Mouse (Mus musculus) liver, embryonic 15.5 days (tissue): ENCODE results near the gene Hnrnpll. TPM values are rescaled to one million over a fixed set of nuclear protein-coding genes. Genes with fewer than 3 reads are reported as not detected.
A peak's percentile ranks its signal among the peaks of the same experiment; 100 is the strongest.
"Not testable (repeated sequence)": the region's sequence is repeated elsewhere in the genome, so short reads cannot be mapped to it uniquely, and the experiment has no call there.

ENCODE experiments used
- ATAC-seq: fragments of 200-750 bp; cut with Nextera tagmentation; 2 replicates; pipeline ENCODE4 v1.8.0; 2017; ENCODE audit warnings: moderate number of reproducible peaks, mild to moderate bottlenecking, moderate library complexity; ENCODE audit not compliant: insufficient read depth
- H3K27ac ChIP-seq: fragments of 300-500 bp; sonication (generic); replicated peaks from 2 replicates; pipeline ENCODE4 v1.5.1; 2015; ENCODE audit warnings: mild to moderate bottlenecking, inconsistent platforms
- H3K27me3 ChIP-seq: fragments of 300-500 bp; sonication (generic); 2 replicates; pipeline ENCODE4 v1.6.1; 2015; ENCODE audit warnings: mild to moderate bottlenecking, inconsistent platforms
- H3K36me3 ChIP-seq: fragments of 300-500 bp; sonication (generic); replicated peaks from 2 replicates; pipeline ENCODE4 v1.6.1; 2015; ENCODE audit warnings: moderate library complexity, mild to moderate bottlenecking, inconsistent platforms
- H3K4me1 ChIP-seq: fragments of 300-500 bp; sonication (generic); replicated peaks from 2 replicates; pipeline ENCODE4 v1.6.1; 2015; ENCODE audit warnings: inconsistent platforms
- H3K4me2 ChIP-seq: fragments of 300-500 bp; sonication (generic); 2 replicates; pipeline ENCODE4 v1.6.1; 2015; ENCODE audit warnings: moderate library complexity, mild to moderate bottlenecking, inconsistent platforms
- H3K4me3 ChIP-seq: fragments of 300-500 bp; sonication (generic); replicated peaks from 2 replicates; pipeline ENCODE4 v1.5.1; 2015; ENCODE audit warnings: mild to moderate bottlenecking, inconsistent platforms
- H3K9ac ChIP-seq: fragments of 300-500 bp; sonication (generic); 2 replicates; pipeline ENCODE4 v1.6.1; 2015; ENCODE audit warnings: moderate library complexity, mild to moderate bottlenecking, inconsistent platforms
- H3K9me3 ChIP-seq: fragments of 300-500 bp; sonication (generic); replicated peaks from 2 replicates; pipeline ENCODE4 v1.6.1; 2016; ENCODE audit warnings: inconsistent platforms
- WGBS: fragments of 180-500 bp; shearing (Covaris S2); methylation state at CpG from one replicate; pipeline ENCODE4 v1.1.7; 2015; ENCODE audit warnings: mixed read lengths; ENCODE audit not compliant: insufficient replicate concordance; 5-methylcytosine and 5-hydroxymethylcytosine counted together
- polyA plus RNA-seq: library from polyadenylated mRNA; unstranded; fragments of >200 nt; fragmentation: Nextera tagmentation; extraction: Ambion mirVana; gene quantifications from 2 replicates; pipeline ENCODE4 v1.2.1, GENCODE M21; 2015

Gene Hnrnpll
- polyA plus RNA-seq, 1 experiment from 2014 or later = 21.8 TPM

GRCm38 (mm10) chr17:80018239-80018975 lies 43.7 kb downstream of the Hnrnpll start:
- WGBS = 42% methylated on average over 12 of the region's 12 CpGs
- no peaks in the 10 kb centered on the region for H3K27me3 ChIP-seq
- H3K4me2 ChIP-seq = peak overlapping the region; percentile 64
- no peak overlapping the region for H3K27ac ChIP-seq
- H3K36me3 ChIP-seq = no peaks in the 10 kb centered on the region
- H3K4me1 ChIP-seq = peaks cover 49% of the 10 kb centered on the region
- no peaks in the 10 kb centered on the region for H3K9me3 ChIP-seq
- no peak for ATAC-seq
- H3K4me3 ChIP-seq = no peak overlapping the region
- H3K9ac ChIP-seq = no peak overlapping the region

GRCm38 (mm10) chr17:80017389-80017788 lies 44.7 kb downstream of the Hnrnpll start:
- Histone ChIP-seq H3K9ac (no peak overlapping the region), H3K27me3 (no peaks in the 10 kb centered on the region), H3K9me3 (no peaks in the 10 kb centered on the region), H3K36me3 (no peaks in the 10 kb centered on the region), H3K4me1 (peaks cover 49% of the 10 kb centered on the region), H3K4me3 (no peak overlapping the region), H3K4me2 (peak overlapping the region; percentile 16), H3K27ac (no peak overlapping the region)
- 36% methylated on average over 12 of the region's 12 CpGs for WGBS
- ATAC-seq = no peak

- not testable (repeated sequence) for H3K4me3 ChIP-seq
Measured at GRCm38 (mm10) chr17:80016400-80016799, 45.7 kb downstream of the Hnrnpll start.

GRCm38 (mm10) chr17:80014361-80014809 lies 47.7 kb downstream of the Hnrnpll start:
- Histone ChIP-seq H3K36me3 (no peaks in the 10 kb centered on the region), H3K27me3 (peaks cover 3% of the 10 kb centered on the region; the same call in 1 of the 2 replicates), H3K4me1 (peaks cover 47% of the 10 kb centered on the region), H3K27ac (peak overlapping the region; percentile 60), H3K4me2 (peak overlapping the region; percentile 55), H3K9me3 (no peaks in the 10 kb centered on the region), H3K9ac (no peak overlapping the region), H3K4me3 (peak overlapping the region; percentile 15; the same call in 1 of the 2 replicates)
- ATAC-seq = peak; percentile 90
- 18% methylated on average over 8 of the region's 8 CpGs for WGBS

More at GRCm38 (mm10) chr17:80016400-80016799, 45.7 kb downstream of the Hnrnpll start:
- not testable (repeated sequence) for H3K9me3 ChIP-seq, H3K36me3 ChIP-seq, H3K27ac ChIP-seq, H3K4me2 ChIP-seq, ATAC-seq, H3K9ac ChIP-seq, H3K27me3 ChIP-seq
- H3K4me1 ChIP-seq = peaks cover 49% of the 10 kb centered on the region
- WGBS = 68% methylated on average over 4 of the region's 4 CpGs

- no peak for ATAC-seq
- no peak overlapping the region for H3K27ac ChIP-seq
- H3K9ac ChIP-seq = no peak overlapping the region
- H3K9me3 ChIP-seq = no peaks in the 10 kb centered on the region
- no peak overlapping the region for H3K4me3 ChIP-seq
- WGBS = 50% methylated on average over 15 of the region's 15 CpGs
- H3K36me3 ChIP-seq = no peaks in the 10 kb centered on the region
- peaks cover 3% of the 10 kb centered on the region; the same call in 1 of the 2 replicates for H3K27me3 ChIP-seq
- H3K4me2 ChIP-seq = no peak overlapping the region
- peaks cover 25% of the 10 kb centered on the region for H3K4me1 ChIP-seq
Measured at GRCm38 (mm10) chr17:80009926-80010325, 52.2 kb downstream of the Hnrnpll start.

GRCm38 (mm10) chr17:80008847-80009246 lies 53.3 kb downstream of the Hnrnpll start:
- H3K9ac ChIP-seq = no peak overlapping the region
- WGBS = 30% methylated on average over 5 of the region's 5 CpGs
- H3K4me1 ChIP-seq = peaks cover 17% of the 10 kb centered on the region
- H3K27ac ChIP-seq = no peak overlapping the region
- H3K36me3 ChIP-seq = no peaks in the 10 kb centered on the region
- H3K27me3 ChIP-seq = peaks cover 3% of the 10 kb centered on the region; the same call in 1 of the 2 replicates
- no peak overlapping the region for H3K4me2 ChIP-seq
- H3K4me3 ChIP-seq = no peak overlapping the region
- ATAC-seq = 0 out of 2 replicates have a peak, but pooled peaks have one; percentile 35
- no peaks in the 10 kb centered on the region for H3K9me3 ChIP-seq

- Histone ChIP-seq H3K9me3 (0 out of 2 replicates have a peak, but pooled peaks cover 2% of the 10 kb centered on the region), H3K4me3 (no peak overlapping the region), H3K36me3 (no peaks in the 10 kb centered on the region), H3K9ac (no peak overlapping the region), H3K27ac (no peak overlapping the region), H3K4me1 (peaks cover 12% of the 10 kb centered on the region), H3K27me3 (no peaks in the 10 kb centered on the region), H3K4me2 (peak overlapping the region; percentile 35)
- ATAC-seq = 0 out of 2 replicates have a peak, but pooled peaks have one; percentile 40
- WGBS = 20% methylated on average over 17 of the region's 17 CpGs
Measured at GRCm38 (mm10) chr17:80004345-80005239, 57.5 kb downstream of the Hnrnpll start.

- not testable (repeated sequence) for H3K27me3 ChIP-seq, H3K36me3 ChIP-seq, H3K9ac ChIP-seq, H3K9me3 ChIP-seq, H3K27ac ChIP-seq, H3K4me3 ChIP-seq, ATAC-seq
- 83% methylated on average over 3 of the region's 3 CpGs for WGBS
- peaks cover 10% of the 10 kb centered on the region for H3K4me1 ChIP-seq
- 0 out of 2 replicates have a peak overlapping the region, but pooled peaks have one; percentile 35 for H3K4me2 ChIP-seq
Measured at GRCm38 (mm10) chr17:80003851-80004250, 58.3 kb downstream of the Hnrnpll start.

GRCm38 (mm10) chr17:80002385-80002852 lies 59.7 kb downstream of the Hnrnpll start:
- ATAC-seq = no peak
- 58% methylated on average over 3 of the region's 3 CpGs for WGBS
- no peaks in the 10 kb centered on the region for H3K36me3 ChIP-seq
- no peak overlapping the region for H3K27ac ChIP-seq
- no peak overlapping the region for H3K4me2 ChIP-seq
- H3K9ac ChIP-seq = no peak overlapping the region
- H3K4me1 ChIP-seq = peaks cover 5% of the 10 kb centered on the region
- no peak overlapping the region for H3K4me3 ChIP-seq
- H3K27me3 ChIP-seq = no peaks in the 10 kb centered on the region
- 0 out of 2 replicates have a peak, but pooled peaks cover 2% of the 10 kb centered on the region for H3K9me3 ChIP-seq

GRCm38 (mm10) chr17:79999631-80000030 lies 62.5 kb downstream of the Hnrnpll start:
- Histone ChIP-seq H3K27ac (no peak overlapping the region), H3K4me2 (no peak overlapping the region), H3K4me3 (no peak overlapping the region), H3K9ac (no peak overlapping the region), H3K4me1 (no peaks in the 10 kb centered on the region; the same call in 1 of the 2 replicates), H3K36me3 (no peaks in the 10 kb centered on the region), H3K9me3 (0 out of 2 replicates have a peak, but pooled peaks cover 2% of the 10 kb centered on the region), H3K27me3 (no peaks in the 10 kb centered on the region)
- ATAC-seq = no peak
- 74% methylated on average over 14 of the region's 14 CpGs for WGBS
